Mouse (Mus musculus): ENCODE data around the gene Prkcz.

Gene Prkcz

GRCm38 (mm10) chr4:155221106-155221505 lies 140.1 kb downstream of the Prkcz start:
- WGBS: 0% methylated on average over 7 of the region's 7 CpGs

- 1% methylated on average over 14 of the region's 14 CpGs for WGBS
These were observed 140.7 kb downstream of the Prkcz start for GRCm38 (mm10) chr4:155220213-155221100.

GRCm38 (mm10) chr4:155219271-155220212 lies 141.6 kb downstream of the Prkcz start:
- 17% methylated on average over 12 of the region's 12 CpGs for WGBS

GRCm38 (mm10) chr4:155218104-155218732 lies 142.9 kb downstream of the Prkcz start:
- WGBS: 39% methylated on average over 9 of the region's 9 CpGs

- 44% methylated on average over 12 of the region's 12 CpGs for WGBS
These were observed 143.7 kb downstream of the Prkcz start for GRCm38 (mm10) chr4:155217241-155218103.

GRCm38 (mm10) chr4:155215773-155216630 lies 145.2 kb downstream of the Prkcz start:
- 20% methylated on average over 12 of the region's 12 CpGs for WGBS

- 31% methylated on average over 9 of the region's 9 CpGs for WGBS
These were observed 146.0 kb downstream of the Prkcz start for GRCm38 (mm10) chr4:155215203-155215602.

GRCm38 (mm10) chr4:155214793-155215192 lies 146.4 kb downstream of the Prkcz start:
- WGBS: 36% methylated on average over 10 of the region's 10 CpGs

GRCm38 (mm10) chr4:155214188-155214587 lies 147.0 kb downstream of the Prkcz start:
- WGBS: 37% methylated on average over 6 of the region's 6 CpGs

- WGBS: 20% methylated on average over 6 of the region's 6 CpGs
These were observed 147.5 kb downstream of the Prkcz start for GRCm38 (mm10) chr4:155213752-155214054.

- 21% methylated on average over 9 of the region's 9 CpGs for WGBS
These were observed 148.0 kb downstream of the Prkcz start for GRCm38 (mm10) chr4:155213052-155213751.
